Mouse (Mus musculus) neural tube, embryonic 11.5 days (tissue): ENCODE measurements around the gene Paf1. TPM values are rescaled to one million over a fixed set of nuclear protein-coding genes. Genes with fewer than 3 reads are reported as not detected.
A peak's percentile ranks its signal among the peaks of the same experiment; 100 is the strongest.

ENCODE experiments used
- ATAC-seq: fragments of 200-750 bp; cut with Nextera tagmentation; 2 replicates; pipeline ENCODE4 v1.8.0; 2017; ENCODE audit warnings: moderate number of reproducible peaks, mild to moderate bottlenecking, moderate TSS enrichment, moderate library complexity; ENCODE audit not compliant: insufficient read depth, low FRiP score, low TSS enrichment
- DNase-seq: peaks from one replicate; pipeline ENCODE4 v3.0.0-alpha.2; 2015; ENCODE audit warnings: low spot score
- H3K27ac ChIP-seq: fragments of 300-500 bp; sonication (generic); 2 replicates; pipeline ENCODE4 v1.5.1; 2014; ENCODE audit warnings: low read depth, mild to moderate bottlenecking, low read length
- H3K27me3 ChIP-seq: fragments of 300-500 bp; sonication (generic); 2 replicates; pipeline ENCODE4 v1.6.1; 2014; ENCODE audit warnings: mild to moderate bottlenecking, low read length, mixed read lengths; ENCODE audit not compliant: control insufficient read depth, insufficient read depth
- H3K36me3 ChIP-seq: fragments of 300-500 bp; sonication (generic); 2 replicates; pipeline ENCODE4 v1.6.1; 2014; ENCODE audit warnings: mild to moderate bottlenecking, low read length, moderate library complexity, mixed read lengths; ENCODE audit not compliant: control insufficient read depth, insufficient read depth
- H3K4me1 ChIP-seq: fragments of 300-500 bp; sonication (generic); 2 replicates; pipeline ENCODE4 v1.6.1; 2014; ENCODE audit warnings: low read length, mixed read lengths; ENCODE audit not compliant: control insufficient read depth, insufficient read depth
- H3K4me2 ChIP-seq: fragments of 300-500 bp; sonication (generic); 2 replicates; pipeline ENCODE4 v1.6.1; 2014; ENCODE audit warnings: low read depth, mild to moderate bottlenecking, moderate library complexity
- H3K4me3 ChIP-seq: fragments of 300-500 bp; sonication (generic); 2 replicates; pipeline ENCODE4 v1.5.1; 2014; ENCODE audit warnings: low read depth, low read length
- H3K9ac ChIP-seq: fragments of 300-500 bp; sonication (generic); 2 replicates; pipeline ENCODE4 v1.6.1; 2014; ENCODE audit warnings: mild to moderate bottlenecking, low read length
- H3K9me3 ChIP-seq: fragments of 300-500 bp; sonication (generic); 2 replicates; pipeline ENCODE4 v1.6.1; 2016; ENCODE audit warnings: low read length; ENCODE audit not compliant: control insufficient read depth
- WGBS: fragments of 180-500 bp; shearing (Covaris S2); extraction: QIAGEN DNeasy Blood & Tissue Kit; methylation state at CpG from one replicate; pipeline ENCODE4 v1.1.7; 2014; 5-methylcytosine and 5-hydroxymethylcytosine counted together
- polyA plus RNA-seq: library from polyadenylated mRNA; unstranded; fragments of >200 nt; fragmentation: Nextera tagmentation; extraction: Ambion mirVana; gene quantifications from 2 replicates; pipeline ENCODE4 v1.2.1, GENCODE M21; 2014

Paf1 gene
- polyA plus RNA-seq, 1 experiment from 2014 or later, result 78.0 TPM

DNA sequence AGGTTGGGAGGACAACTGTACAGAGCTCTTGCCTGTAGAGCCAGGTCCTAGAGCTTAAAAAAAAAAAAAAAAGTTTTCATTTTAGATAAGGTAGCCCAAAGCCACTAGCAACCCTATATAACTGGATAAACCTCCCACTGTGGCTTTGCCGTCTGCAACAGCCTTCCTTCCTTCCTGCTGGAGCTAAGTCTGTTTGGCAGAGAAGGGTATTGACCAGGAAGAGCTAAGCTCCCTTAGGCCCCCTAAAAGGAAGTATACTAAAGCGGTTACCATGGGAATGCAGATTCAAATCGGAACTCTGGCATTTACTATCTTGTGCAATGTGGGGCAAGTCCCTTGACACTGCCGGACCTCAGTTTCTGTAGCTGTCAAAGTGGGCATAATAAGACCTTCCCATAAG lies 49.9 kb downstream of the Paf1 start:
- ATAC-seq (no peak), DNase-seq (no peak)
- Histone ChIP-seq H3K4me3 (no peak overlapping the region), H3K4me2 (no peak overlapping the region), H3K4me1 (no peaks in the 10 kb centered on the region), H3K27ac (no peak overlapping the region), H3K9me3 (no peaks in the 10 kb centered on the region), H3K9ac (no peak overlapping the region), H3K27me3 (no peaks in the 10 kb centered on the region; the same call in 1 of the 2 replicates), H3K36me3 (no peaks in the 10 kb centered on the region)
- WGBS, result 56% methylated on average over 4 of the region's 4 CpGs

DNA sequence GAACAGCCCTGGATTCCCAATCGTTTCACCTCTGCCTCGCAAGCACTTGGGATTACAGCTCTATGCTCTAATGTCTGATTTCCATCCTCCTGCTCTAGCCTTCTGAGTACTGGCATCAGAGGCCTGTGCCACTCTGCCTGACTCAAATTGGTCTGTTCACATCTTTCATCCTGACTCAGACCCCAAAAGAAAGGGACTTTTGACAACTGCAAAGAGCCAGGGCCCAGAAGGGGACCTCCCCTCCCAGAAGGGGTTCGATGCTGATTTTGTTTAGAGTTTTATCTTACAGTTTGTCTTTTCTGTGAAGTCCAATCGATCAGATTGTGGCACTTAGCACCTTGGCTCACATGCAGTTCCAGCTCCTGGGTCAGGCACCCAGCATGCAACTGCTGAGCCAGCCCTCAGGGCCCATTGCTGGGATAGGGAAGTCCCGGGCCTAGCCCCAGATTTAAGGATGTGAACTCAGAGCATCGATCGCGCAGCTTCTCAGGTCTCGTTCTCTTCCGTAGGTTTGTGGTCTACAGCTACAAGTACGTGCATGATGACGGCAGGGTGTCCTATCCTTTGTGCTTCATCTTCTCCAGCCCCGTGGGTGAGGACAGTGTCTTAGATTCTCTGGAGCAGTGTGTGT lies 51.7 kb downstream of the Paf1 start:
- Histone ChIP-seq H3K27me3 (no peaks in the 10 kb centered on the region; the same call in 1 of the 2 replicates), H3K27ac (no peak overlapping the region), H3K4me2 (no peak overlapping the region), H3K9me3 (no peaks in the 10 kb centered on the region), H3K9ac (no peak overlapping the region), H3K4me3 (no peak overlapping the region), H3K36me3 (no peaks in the 10 kb centered on the region), H3K4me1 (no peaks in the 10 kb centered on the region)
- WGBS, result 87% methylated on average over 13 of the region's 13 CpGs
- DNase-seq (no peak), ATAC-seq (no peak)

DNA sequence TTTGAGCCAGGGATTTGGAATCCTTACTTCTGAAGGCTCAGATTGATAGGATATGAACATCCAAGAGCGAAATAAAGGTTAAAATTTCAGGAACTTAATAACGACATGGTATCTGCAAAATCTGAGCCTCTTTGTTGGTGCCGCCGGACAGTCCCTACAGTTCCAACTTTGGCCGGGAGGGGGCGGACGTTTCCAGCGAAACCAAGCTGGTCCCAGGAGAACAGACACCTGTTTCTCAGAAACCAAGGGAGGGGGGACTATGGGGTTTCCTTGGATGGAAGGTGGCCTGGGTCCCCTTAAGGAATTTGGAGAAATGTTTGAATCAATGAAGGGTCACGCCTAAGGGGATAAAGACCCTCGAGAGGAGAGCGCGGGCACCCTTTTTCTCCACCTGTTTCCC lies 53.7 kb downstream of the Paf1 start:
- Histone ChIP-seq H3K4me3 (no peak overlapping the region), H3K9me3 (no peaks in the 10 kb centered on the region), H3K27ac (no peak overlapping the region), H3K9ac (no peak overlapping the region), H3K4me2 (no peak overlapping the region), H3K36me3 (no peaks in the 10 kb centered on the region), H3K4me1 (no peaks in the 10 kb centered on the region), H3K27me3 (no peaks in the 10 kb centered on the region; the same call in 1 of the 2 replicates)
- DNase-seq (peak; percentile 82), ATAC-seq (no peak)
- WGBS, result 5% methylated on average over 12 of the region's 12 CpGs

DNA sequence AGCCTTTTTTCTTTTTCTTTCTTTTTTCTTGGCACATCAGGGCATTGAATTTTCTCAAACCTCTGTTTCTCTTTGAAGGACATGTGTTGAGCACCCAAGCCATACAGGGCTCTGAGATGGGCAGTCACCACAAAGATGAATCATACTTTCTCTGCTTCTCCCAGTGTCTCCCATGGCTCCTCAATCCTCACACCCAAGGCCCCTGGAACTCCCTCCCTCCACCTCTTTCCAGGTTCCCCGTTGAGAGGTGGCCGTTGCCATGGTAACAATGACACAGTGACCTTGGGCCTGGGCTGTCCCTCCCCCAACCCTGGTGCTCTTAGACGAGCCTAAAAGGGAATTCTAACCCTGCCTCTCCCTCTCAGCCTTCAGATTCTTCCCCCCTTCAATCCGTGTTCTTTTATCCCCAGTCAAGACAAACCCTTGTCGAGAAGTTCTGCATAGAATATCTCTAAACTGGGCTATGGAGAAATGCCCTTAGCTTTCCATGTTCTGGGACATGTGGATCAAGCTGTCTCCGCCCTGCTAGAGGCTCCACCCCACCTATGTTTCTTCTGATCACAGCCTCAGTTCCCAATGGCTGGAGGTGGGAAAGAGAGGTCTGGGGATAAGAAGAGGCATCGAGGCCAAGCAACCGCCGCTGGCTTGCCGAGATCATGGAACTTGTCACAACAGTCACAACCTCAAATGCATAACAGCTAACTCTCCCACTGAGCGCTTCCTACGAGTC lies 54.5 kb downstream of the Paf1 start:
- no peaks in the 10 kb centered on the region for H3K4me1 ChIP-seq
- 17% methylated on average over 12 of the region's 12 CpGs for WGBS
- no peak overlapping the region for H3K27ac ChIP-seq
- H3K4me2 ChIP-seq, result no peak overlapping the region
- H3K9me3 ChIP-seq, result no peaks in the 10 kb centered on the region
- H3K4me3 ChIP-seq, result no peak overlapping the region
- DNase-seq (no peak), ATAC-seq (no peak)
- no peaks in the 10 kb centered on the region for H3K36me3 ChIP-seq
- no peak overlapping the region for H3K9ac ChIP-seq
- H3K27me3 ChIP-seq, result no peaks in the 10 kb centered on the region; the same call in 1 of the 2 replicates

DNA sequence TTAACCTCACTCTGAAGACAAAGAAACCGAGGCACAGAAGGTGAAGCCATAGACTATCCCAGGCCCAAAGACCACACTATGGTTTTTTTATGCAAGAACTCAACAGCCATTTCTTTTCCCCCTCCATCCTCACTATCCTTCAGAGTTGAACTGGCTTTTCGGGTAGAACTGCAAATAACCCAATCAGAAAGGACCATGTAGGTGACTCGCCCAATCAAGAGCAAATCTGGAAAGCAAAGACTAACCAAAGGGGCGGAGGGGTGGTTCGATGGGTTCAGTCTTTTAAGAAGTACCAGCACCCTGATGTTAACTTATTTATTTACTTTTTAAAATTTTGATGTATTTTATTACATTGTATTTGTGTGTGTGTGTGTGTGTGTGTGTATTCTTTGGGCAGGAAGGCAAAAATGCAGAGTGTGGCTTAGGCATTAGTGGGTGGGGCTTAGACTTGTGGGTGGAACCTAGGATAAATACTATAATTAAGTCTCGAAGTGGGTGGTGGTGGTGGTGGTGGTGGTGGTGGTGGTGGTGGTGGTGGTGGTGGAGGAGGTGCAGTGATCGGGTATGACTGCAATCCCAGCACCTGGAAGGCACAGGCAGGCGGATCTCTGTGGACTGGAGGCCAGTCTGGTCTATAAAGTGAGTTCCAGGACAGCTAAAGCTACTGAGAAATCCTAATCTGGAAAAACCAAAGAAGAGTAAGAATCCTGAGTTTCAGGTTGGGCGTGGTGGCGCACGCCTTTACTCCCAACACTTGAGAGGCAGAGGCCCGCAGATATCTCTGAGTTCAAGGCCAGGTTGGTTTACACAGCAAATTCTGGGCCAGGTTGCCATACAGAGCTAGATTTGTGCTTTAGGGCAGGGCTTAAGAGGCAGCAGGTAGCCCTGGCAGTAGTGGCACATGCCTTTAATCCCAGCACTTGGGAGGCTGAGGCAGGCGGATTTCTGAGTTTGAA lies 55.4 kb downstream of the Paf1 start:
- no peak overlapping the region for H3K4me3 ChIP-seq
- 67% methylated on average over 13 of the region's 13 CpGs for WGBS
- H3K27ac ChIP-seq, result no peak overlapping the region
- no peak overlapping the region for H3K4me2 ChIP-seq
- H3K9me3 ChIP-seq, result no peaks in the 10 kb centered on the region
- ATAC-seq, result no peak
- no peak overlapping the region for H3K9ac ChIP-seq
- no peak for DNase-seq
- no peaks in the 10 kb centered on the region for H3K36me3 ChIP-seq
- H3K27me3 ChIP-seq, result no peaks in the 10 kb centered on the region; the same call in 1 of the 2 replicates
- H3K4me1 ChIP-seq, result peaks cover 5% of the 10 kb centered on the region

Other genes starting within 250 kb of the Paf1 start
- gene Fbl, start 223.2 kb upstream of the Paf1 start, polyA plus RNA-seq, result 38.1 and 38.6 TPM in 2 replicates
- 19.5 and 19.6 TPM in 2 replicates for gene Dyrk1b, start 213.5 kb upstream of the Paf1 start, polyA plus RNA-seq
- 17.6 and 18.3 TPM in 2 replicates for gene Eid2, start 125.1 kb upstream of the Paf1 start, polyA plus RNA-seq
- gene Eid2b, start 115.2 kb upstream of the Paf1 start, polyA plus RNA-seq, result 17.1 and 19.0 TPM in 2 replicates
- gene Selenov, start 101.8 kb upstream of the Paf1 start, polyA plus RNA-seq, result 0.45 and 0.66 TPM in 2 replicates
- gene Dll3, start 90.7 kb upstream of the Paf1 start, polyA plus RNA-seq, result 69.8 and 79.0 TPM in 2 replicates
- gene Timm50, start 80.9 kb upstream of the Paf1 start, polyA plus RNA-seq, result 199 and 219 TPM in 2 replicates
- 89.7 and 101 TPM in 2 replicates for gene Supt5, start 54.2 kb upstream of the Paf1 start, polyA plus RNA-seq
- 780 and 827 TPM in 2 replicates for gene Rps16, start 42.3 kb upstream of the Paf1 start, polyA plus RNA-seq
- gene Plekhg2, start 20.4 kb upstream of the Paf1 start, polyA plus RNA-seq, result 50.5 and 54.5 TPM in 2 replicates
- gene Zfp36, start 12.7 kb upstream of the Paf1 start, polyA plus RNA-seq, result 4.3 and 5.1 TPM in 2 replicates
- 45.8 and 48.8 TPM in 2 replicates for gene Med29, start 243 bp upstream of the Paf1 start, polyA plus RNA-seq
- 6.5 and 7.4 TPM in 2 replicates for gene Gmfg, start 44.5 kb downstream of the Paf1 start, polyA plus RNA-seq
- gene Lrfn1, start 59.0 kb downstream of the Paf1 start, polyA plus RNA-seq, result 7.6 and 9.9 TPM in 2 replicates
- gene Ifnl2, start 117.5 kb downstream of the Paf1 start, polyA plus RNA-seq, result not detected in 2 replicates
- gene Ifnl3, start 129.9 kb downstream of the Paf1 start, polyA plus RNA-seq, result not detected in 2 replicates
- not detected in 2 replicates for gene Sycn, start 147.9 kb downstream of the Paf1 start, polyA plus RNA-seq
- gene Nccrp1, start 154.3 kb downstream of the Paf1 start, polyA plus RNA-seq, result 0.15 TPM in 1 of 2 replicates, not detected in the other
- 37.8 and 39.5 TPM in 2 replicates for gene Samd4b, start 205.2 kb downstream of the Paf1 start, polyA plus RNA-seq
- gene Pak4, start 205.2 kb downstream of the Paf1 start, polyA plus RNA-seq, result 31.1 and 33.9 TPM in 2 replicates
- gene Acp7, start 238.4 kb downstream of the Paf1 start, polyA plus RNA-seq, result not detected in 2 replicates